Mouse (Mus musculus): ENCODE results near the gene Sorl1. TPM values are rescaled to one million over a fixed set of nuclear protein-coding genes. Genes with fewer than 3 reads are reported as not detected.

Gene Sorl1
- polyA plus RNA-seq, 1 experiment from 2014 or later, result 4.3 TPM

DNA sequence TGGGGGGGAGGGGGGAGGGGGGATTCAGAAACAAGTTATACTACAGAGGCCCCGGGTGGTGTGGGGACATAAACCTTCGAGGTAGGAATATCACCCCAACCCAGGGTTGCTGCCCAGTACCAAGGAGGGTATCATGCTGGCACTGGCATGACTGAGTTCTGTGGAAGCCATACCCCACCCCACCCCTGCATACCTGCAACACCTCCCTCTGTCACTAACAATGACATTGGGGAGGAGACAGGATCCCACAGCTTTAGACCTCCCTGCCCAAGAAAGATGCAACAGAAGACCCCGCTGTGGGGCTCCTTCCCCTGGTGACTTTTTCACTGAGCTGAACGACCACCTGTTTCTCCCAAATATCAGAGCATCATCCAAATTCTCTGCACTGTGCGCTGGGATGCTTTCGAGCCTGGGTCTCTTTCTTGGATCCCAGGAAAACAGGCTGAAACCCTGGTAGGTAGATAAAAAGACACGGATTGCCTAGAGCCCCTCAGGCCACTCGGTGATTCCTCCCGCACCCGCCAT, 189.2 kb downstream of the Sorl1 start:
- Histone ChIP-seq H3K27me3 (ENCODE audit: insufficient read depth, poor library complexity, severe bottlenecking) (0 out of 2 replicates have a peak, but pooled peaks cover 5% of the 10 kb centered on the region), H3K4me3 (peak overlapping the region; percentile 53), H3K27ac (peak overlapping the region; percentile 97), H3K9me3 (no peaks in the 10 kb centered on the region), H3K4me1 (replicated peaks) (peaks cover 51% of the 10 kb centered on the region), H3K36me3 (no peaks in the 10 kb centered on the region)
- no peak for DNase-seq (ENCODE audit: low spot score)
- 17% methylated on average over 10 of the region's 10 CpGs for WGBS

- H3K4me1 ChIP-seq (replicated peaks), result peaks cover 16% of the 10 kb centered on the region
- 40% methylated on average over 5 of the region's 5 CpGs for WGBS
- H3K4me3 ChIP-seq, result no peak overlapping the region
- no peak for DNase-seq (ENCODE audit: low spot score)
- H3K27me3 ChIP-seq (ENCODE audit: insufficient read depth, poor library complexity, severe bottlenecking), result 0 out of 2 replicates have a peak, but pooled peaks cover 5% of the 10 kb centered on the region
- no peaks in the 10 kb centered on the region for H3K9me3 ChIP-seq
- no peak overlapping the region for H3K27ac ChIP-seq
- no peaks in the 10 kb centered on the region for H3K36me3 ChIP-seq
Measured at GRCm38 (mm10) chr9:41929986-41930385, 194.1 kb downstream of the Sorl1 start.

DNA sequence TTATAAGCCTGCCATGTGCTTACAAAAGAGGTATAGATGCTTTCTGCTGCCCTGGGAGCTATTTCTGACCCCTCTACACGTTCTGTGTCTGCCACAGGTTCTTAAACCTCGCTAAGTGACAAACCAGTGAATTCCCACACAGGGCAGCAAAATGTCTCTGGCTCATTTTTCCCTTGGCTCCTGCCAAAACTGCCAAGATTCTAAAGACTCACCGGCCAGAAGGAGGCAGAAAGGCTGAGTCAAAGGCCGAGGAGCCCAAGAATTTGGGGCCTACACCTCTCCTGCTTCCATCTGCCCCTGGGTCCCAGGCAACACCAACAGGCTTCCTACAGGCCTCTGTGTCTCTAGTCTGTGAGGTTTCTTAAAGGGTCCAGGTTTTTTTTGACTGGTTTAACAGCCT, 198.4 kb downstream of the Sorl1 start:
- WGBS, result 62% methylated on average over 4 of the region's 4 CpGs
- H3K4me3 ChIP-seq, result no peak overlapping the region
- H3K27ac ChIP-seq, result peak overlapping the region; percentile 50; the same call in 1 of the 2 replicates
- no peak for DNase-seq (ENCODE audit: low spot score)
- H3K36me3 ChIP-seq, result no peaks in the 10 kb centered on the region
- no peaks in the 10 kb centered on the region for H3K27me3 ChIP-seq (ENCODE audit: insufficient read depth, poor library complexity, severe bottlenecking)
- no peaks in the 10 kb centered on the region for H3K9me3 ChIP-seq
- 0 out of 2 replicates have a peak, but pooled peaks cover 7% of the 10 kb centered on the region for H3K4me1 ChIP-seq (replicated peaks)

DNA sequence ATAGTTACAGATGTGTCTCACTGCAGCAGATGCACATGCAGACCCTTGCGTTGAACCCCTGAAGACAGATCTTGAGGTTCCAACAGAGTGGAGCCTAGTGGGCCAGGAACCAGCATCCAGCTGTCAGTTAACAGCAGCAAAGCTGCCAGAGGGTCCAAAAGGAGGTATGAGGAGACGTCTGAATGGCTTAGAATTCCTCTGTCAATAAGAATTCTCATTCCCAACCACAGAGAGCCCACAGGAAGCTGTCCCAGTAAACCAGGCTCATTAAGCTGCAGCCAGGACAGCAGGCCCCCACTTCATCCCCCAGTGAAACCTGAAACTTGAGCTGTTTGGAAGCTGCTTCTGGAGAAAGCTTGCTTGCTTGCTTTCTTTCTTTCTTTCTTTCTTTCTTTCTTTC, 200.0 kb downstream of the Sorl1 start:
- 45% methylated on average over 2 of the region's 2 CpGs for WGBS
- Histone ChIP-seq H3K36me3 (no peaks in the 10 kb centered on the region), H3K9me3 (no peaks in the 10 kb centered on the region), H3K4me3 (no peak overlapping the region), H3K27me3 (ENCODE audit: insufficient read depth, poor library complexity, severe bottlenecking) (no peaks in the 10 kb centered on the region), H3K4me1 (replicated peaks) (peaks cover 13% of the 10 kb centered on the region), H3K27ac (peak overlapping the region; percentile 53; the same call in 1 of the 2 replicates)
- DNase-seq (ENCODE audit: low spot score), result no peak

DNA sequence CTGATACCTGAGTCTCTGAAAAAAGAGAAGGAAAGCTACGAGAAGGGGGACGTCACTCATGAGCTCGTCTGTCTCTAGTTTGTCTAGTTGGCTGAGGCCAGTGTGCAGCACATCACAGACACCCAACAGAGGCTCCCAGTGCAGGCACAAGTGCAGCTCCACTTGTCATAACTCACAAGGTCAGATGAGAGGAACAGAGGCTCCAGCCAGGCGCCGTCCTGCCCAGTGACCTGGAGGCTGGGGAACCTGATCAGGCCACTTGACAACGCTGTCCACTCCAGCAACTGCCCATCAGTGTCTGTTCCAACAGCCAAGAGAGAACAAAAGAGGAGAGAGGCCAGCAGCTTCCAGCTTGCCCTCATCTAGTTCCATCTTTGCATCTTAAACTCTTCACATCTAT, 201.7 kb downstream of the Sorl1 start:
- peaks cover 28% of the 10 kb centered on the region for H3K4me1 ChIP-seq (replicated peaks)
- no peaks in the 10 kb centered on the region for H3K36me3 ChIP-seq
- 72% methylated on average over 6 of the region's 6 CpGs for WGBS
- H3K27me3 ChIP-seq (ENCODE audit: insufficient read depth, poor library complexity, severe bottlenecking), result no peaks in the 10 kb centered on the region
- no peaks in the 10 kb centered on the region for H3K9me3 ChIP-seq
- no peak for DNase-seq (ENCODE audit: low spot score)
- H3K27ac ChIP-seq, result peak overlapping the region; percentile 2; the same call in 1 of the 2 replicates
- H3K4me3 ChIP-seq, result no peak overlapping the region

DNA sequence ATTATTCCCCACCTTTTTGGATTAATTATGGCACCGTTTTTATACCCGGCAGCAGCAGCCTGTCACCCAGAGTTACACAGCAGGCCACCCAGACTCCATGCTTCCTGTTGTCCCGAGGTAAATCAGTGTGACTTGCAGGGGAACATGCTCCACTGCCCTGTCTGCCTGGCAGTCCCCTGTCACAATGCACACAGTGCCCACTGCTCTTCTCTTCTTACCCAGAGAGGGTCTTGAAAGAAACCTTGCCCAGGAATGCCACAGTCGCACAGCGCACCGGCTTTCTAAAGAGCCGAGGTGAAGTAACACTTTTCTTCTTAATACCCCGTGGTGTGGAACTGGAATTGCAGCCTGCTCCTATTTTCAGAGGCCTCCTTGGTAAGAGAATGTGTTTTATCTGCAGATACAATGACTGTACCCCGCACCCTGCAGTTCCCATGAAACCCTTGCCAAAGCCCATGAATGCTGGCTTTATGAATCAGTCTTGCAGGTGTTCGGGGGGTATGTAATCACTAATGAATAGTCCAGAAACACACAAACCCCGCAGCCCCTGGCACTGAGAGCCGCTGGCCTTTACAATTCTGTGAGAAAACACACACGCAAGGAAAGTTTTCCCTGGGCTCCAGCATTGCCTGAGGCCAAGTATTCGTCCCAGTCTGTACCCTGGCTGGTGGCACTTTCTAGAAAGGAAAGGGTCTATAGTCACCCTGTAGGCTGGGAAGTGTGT, 205.3 kb downstream of the Sorl1 start:
- Histone ChIP-seq H3K9me3 (no peaks in the 10 kb centered on the region), H3K36me3 (no peaks in the 10 kb centered on the region), H3K27ac (peak overlapping the region; percentile 69), H3K4me3 (no peak overlapping the region), H3K27me3 (ENCODE audit: insufficient read depth, poor library complexity, severe bottlenecking) (no peaks in the 10 kb centered on the region), H3K4me1 (replicated peaks) (peaks cover 23% of the 10 kb centered on the region)
- 50% methylated on average over 14 of the region's 14 CpGs for WGBS
- DNase-seq (ENCODE audit: low spot score), result no peak

- Histone ChIP-seq H3K27me3 (ENCODE audit: insufficient read depth, poor library complexity, severe bottlenecking) (no peaks in the 10 kb centered on the region), H3K4me1 (replicated peaks) (peaks cover 23% of the 10 kb centered on the region), H3K9me3 (no peaks in the 10 kb centered on the region), H3K4me3 (no peak overlapping the region), H3K36me3 (no peaks in the 10 kb centered on the region), H3K27ac (peak overlapping the region; percentile 69; the same call in 1 of the 2 replicates)
- no peak for DNase-seq (ENCODE audit: low spot score)
- 70% methylated on average over 4 of the region's 4 CpGs for WGBS
Measured at GRCm38 (mm10) chr9:41918155-41918554, 205.9 kb downstream of the Sorl1 start.

DNA sequence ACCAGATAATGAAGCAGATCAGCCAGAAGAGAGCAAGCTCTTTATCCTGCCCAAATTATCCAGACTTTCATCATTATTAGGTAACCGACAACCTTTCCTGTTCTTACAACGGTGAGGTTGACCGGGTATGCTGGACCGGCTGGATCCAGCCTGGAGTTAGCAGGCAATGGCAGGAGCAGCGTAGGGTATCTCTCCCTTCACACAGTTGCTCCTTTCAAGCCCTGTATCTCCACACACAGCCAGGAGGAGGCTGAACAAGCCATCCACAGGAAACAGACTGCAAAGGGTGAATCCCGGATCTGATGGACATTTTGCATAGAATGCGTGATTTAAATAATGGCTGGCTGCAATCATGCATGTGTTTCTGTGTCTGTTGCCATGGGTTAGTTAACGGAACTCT, 208.5 kb downstream of the Sorl1 start:
- DNase-seq (ENCODE audit: low spot score), result no peak
- Histone ChIP-seq H3K4me3 (no peak overlapping the region), H3K27me3 (ENCODE audit: insufficient read depth, poor library complexity, severe bottlenecking) (no peaks in the 10 kb centered on the region), H3K9me3 (no peaks in the 10 kb centered on the region), H3K4me1 (replicated peaks) (peaks cover 23% of the 10 kb centered on the region), H3K27ac (no peak overlapping the region), H3K36me3 (no peaks in the 10 kb centered on the region)
- WGBS, result 81% methylated on average over 8 of the region's 8 CpGs

Other genes starting within 250 kb of the Sorl1 start
- 63.5 and 64.9 TPM in 2 replicates for gene Sc5d, start 140.0 kb upstream of the Sorl1 start, polyA plus RNA-seq (2016; fragmentation: Nextera tagmentation; extraction: Ambion mirVana)